Mouse (Mus musculus) kidney, embryonic 15.5 days (tissue): ENCODE measurements around the gene Oser1. TPM values are rescaled to one million over a fixed set of nuclear protein-coding genes. Genes with fewer than 3 reads are reported as not detected.
A peak's percentile ranks its signal among the peaks of the same experiment; 100 is the strongest.
"Not testable (repeated sequence)": the region's sequence is repeated elsewhere in the genome, so short reads cannot be mapped to it uniquely, and the experiment has no call there.

ENCODE experiments used
- ATAC-seq: fragments of 200-750 bp; cut with Nextera tagmentation; replicated peaks from 2 replicates; pipeline ENCODE4 v1.8.0; 2017; ENCODE audit warnings: moderate TSS enrichment; ENCODE audit not compliant: low FRiP score
- H3K27ac ChIP-seq: fragments of 300-500 bp; sonication (generic); 2 replicates; pipeline ENCODE4 v1.5.1; 2015; ENCODE audit warnings: mild to moderate bottlenecking, inconsistent platforms
- H3K27me3 ChIP-seq: fragments of 300-500 bp; sonication (generic); 2 replicates; pipeline ENCODE4 v1.6.1; 2015; ENCODE audit warnings: inconsistent platforms
- H3K36me3 ChIP-seq: fragments of 300-500 bp; sonication (generic); 2 replicates; pipeline ENCODE4 v1.6.1; 2015; ENCODE audit warnings: inconsistent platforms
- H3K4me1 ChIP-seq: fragments of 300-500 bp; sonication (generic); 2 replicates; pipeline ENCODE4 v1.6.1; 2015; ENCODE audit warnings: inconsistent platforms
- H3K4me2 ChIP-seq: fragments of 300-500 bp; sonication (generic); 2 replicates; pipeline ENCODE4 v1.6.1; 2015; ENCODE audit warnings: moderate library complexity, mild to moderate bottlenecking, inconsistent platforms
- H3K4me3 ChIP-seq: fragments of 300-500 bp; sonication (generic); replicated peaks from 2 replicates; pipeline ENCODE4 v1.5.1; 2015; ENCODE audit warnings: mild to moderate bottlenecking, inconsistent platforms
- H3K9ac ChIP-seq: fragments of 300-500 bp; sonication (generic); 2 replicates; pipeline ENCODE4 v1.6.1; 2015; ENCODE audit warnings: mild to moderate bottlenecking, inconsistent platforms
- H3K9me3 ChIP-seq: fragments of 300-500 bp; sonication (generic); replicated peaks from 2 replicates; pipeline ENCODE4 v1.6.1; 2016; ENCODE audit warnings: inconsistent platforms
- WGBS: fragments of 180-500 bp; shearing (Covaris S2); methylation state at CpG from one replicate; pipeline ENCODE4 v1.1.7; 2015; ENCODE audit warnings: mixed read lengths; 5-methylcytosine and 5-hydroxymethylcytosine counted together
- polyA plus RNA-seq: library from polyadenylated mRNA; unstranded; fragments of >200 nt; fragmentation: Nextera tagmentation; extraction: Ambion mirVana; gene quantifications from 2 replicates; pipeline ENCODE4 v1.2.1, GENCODE M21; 2015

The Oser1 gene
- polyA plus RNA-seq, 1 experiment from 2014 or later: 87.3 TPM

DNA sequence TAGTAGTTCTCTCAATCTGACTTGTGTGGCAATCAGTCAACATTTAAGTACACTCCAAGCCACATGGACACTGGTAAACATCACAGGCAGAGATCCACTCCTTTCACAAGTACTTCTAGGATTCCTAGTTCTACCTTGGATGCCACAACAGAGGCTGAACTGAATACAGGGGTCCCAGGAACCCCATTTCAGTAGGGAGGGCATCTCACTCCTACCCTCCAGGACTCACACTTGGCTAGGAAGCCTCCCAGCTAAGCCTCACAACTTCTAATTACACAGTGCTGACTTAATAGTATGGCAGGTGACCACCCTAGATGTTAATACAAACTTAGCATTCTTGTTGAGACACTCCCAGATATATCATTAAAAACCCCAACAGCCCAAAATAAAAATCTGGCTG lies 6.7 kb downstream of the Oser1 start:
- no peaks in the 10 kb centered on the region for H3K27me3 ChIP-seq
- H3K4me3 ChIP-seq: peak overlapping the region; percentile 98
- peak overlapping the region; percentile 93 for H3K9ac ChIP-seq
- H3K4me2 ChIP-seq: peak overlapping the region; percentile 77
- H3K36me3 ChIP-seq: peaks cover 29% of the 10 kb centered on the region
- no peak overlapping the region for H3K27ac ChIP-seq
- H3K4me1 ChIP-seq: peaks cover 23% of the 10 kb centered on the region
- no peak for ATAC-seq
- H3K9me3 ChIP-seq: no peaks in the 10 kb centered on the region

DNA sequence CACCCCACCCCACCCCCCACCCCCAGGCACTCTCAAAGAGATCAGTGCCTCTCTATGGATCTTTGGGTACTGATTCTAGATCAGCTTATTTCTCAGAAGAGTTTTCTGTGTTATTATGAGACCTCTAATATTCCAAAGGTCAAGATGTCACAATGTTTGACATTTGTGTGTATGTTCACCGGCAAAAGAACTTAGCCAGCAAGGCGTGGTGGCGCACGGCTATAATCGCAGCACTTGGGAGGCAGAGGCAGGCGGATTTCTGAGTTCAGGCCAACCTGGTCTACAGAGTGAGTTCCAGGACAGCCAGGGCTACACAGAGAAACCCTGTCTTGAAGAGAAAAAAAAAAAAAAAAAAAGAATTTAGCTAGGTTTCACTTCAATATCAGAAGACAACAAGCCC lies 7.5 kb downstream of the Oser1 start:
- 94% methylated on average over 6 of the region's 6 CpGs for WGBS
- H3K4me1 ChIP-seq: peaks cover 23% of the 10 kb centered on the region

DNA sequence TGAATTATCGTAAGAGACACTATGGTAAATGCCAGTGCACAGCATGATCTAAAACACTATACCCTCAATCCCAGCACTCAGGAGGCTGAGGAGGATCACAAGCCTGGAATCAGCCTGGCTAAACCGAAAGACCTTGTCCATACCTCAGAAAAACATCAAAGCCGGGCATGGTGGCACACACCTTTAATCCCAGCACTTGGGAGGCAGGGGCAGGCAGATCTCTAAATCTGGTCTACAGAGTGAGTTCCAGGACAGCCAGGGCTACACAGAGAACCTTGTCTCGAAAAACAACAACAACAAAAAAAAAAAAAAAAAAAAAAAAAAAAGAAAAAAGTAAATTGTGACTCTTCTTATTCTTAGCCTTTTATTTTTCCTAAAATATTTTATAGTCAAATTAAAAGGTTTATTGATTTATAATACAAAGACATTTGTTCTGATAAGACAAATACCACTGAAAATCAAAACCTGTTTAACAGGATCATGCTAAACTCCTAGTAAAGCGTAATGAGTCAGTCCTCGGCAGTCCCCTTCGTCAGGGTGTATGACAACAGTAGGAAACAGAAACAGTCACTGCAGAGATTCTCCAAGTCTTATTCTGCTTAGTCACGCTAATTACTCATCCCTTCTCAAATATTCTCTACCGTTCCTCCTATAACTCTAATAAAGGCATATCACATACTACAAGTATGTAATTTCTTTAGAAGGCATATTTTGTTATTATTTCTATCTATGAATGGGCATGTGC lies 11.5 kb downstream of the Oser1 start:
- ATAC-seq: no peak

More for the DNA sequence above, 7.5 kb downstream of the Oser1 start:
- ATAC-seq: no peak
- H3K9ac ChIP-seq: no peak overlapping the region
- no peak overlapping the region for H3K27ac ChIP-seq
- H3K36me3 ChIP-seq: peaks cover 30% of the 10 kb centered on the region
- H3K4me3 ChIP-seq: no peak overlapping the region
- H3K27me3 ChIP-seq: no peaks in the 10 kb centered on the region
- no peaks in the 10 kb centered on the region for H3K9me3 ChIP-seq
- H3K4me2 ChIP-seq: no peak overlapping the region

DNA sequence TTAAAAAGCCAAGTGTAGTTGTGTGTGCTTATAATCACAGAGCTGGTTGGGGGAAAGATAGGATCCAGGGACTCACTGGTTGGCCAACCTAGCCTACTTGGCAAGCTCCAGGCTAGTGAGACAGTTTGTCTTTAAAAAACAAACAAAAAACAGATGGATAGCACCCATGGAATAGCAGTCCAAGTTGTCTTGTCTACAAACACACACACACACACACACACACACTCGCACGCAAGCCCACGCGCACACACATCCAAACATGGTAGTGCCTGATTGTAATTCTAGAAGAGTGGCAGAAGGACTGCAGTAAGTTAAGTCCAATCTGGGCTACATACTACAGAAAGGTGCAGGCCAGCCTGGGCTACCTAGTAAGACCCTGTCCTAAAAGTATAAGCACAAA lies 12.1 kb downstream of the Oser1 start:
- H3K4me2 ChIP-seq: no peak overlapping the region
- H3K27ac ChIP-seq: no peak overlapping the region
- H3K27me3 ChIP-seq: no peaks in the 10 kb centered on the region
- peaks cover under 1% of the 10 kb centered on the region for H3K4me1 ChIP-seq
- H3K4me3 ChIP-seq: no peak overlapping the region
- H3K9me3 ChIP-seq: no peaks in the 10 kb centered on the region
- ATAC-seq: no peak
- peaks cover 74% of the 10 kb centered on the region for H3K36me3 ChIP-seq
- WGBS: 94% methylated on average over 4 of the region's 4 CpGs
- no peak overlapping the region for H3K9ac ChIP-seq

More for the DNA sequence above, 11.5 kb downstream of the Oser1 start:
- Histone ChIP-seq H3K9me3 (no peaks in the 10 kb centered on the region), H3K4me2 (no peak overlapping the region), H3K27me3 (no peaks in the 10 kb centered on the region), H3K36me3 (peaks cover 70% of the 10 kb centered on the region), H3K4me3 (no peak overlapping the region), H3K4me1 (peaks cover 7% of the 10 kb centered on the region), H3K9ac (no peak overlapping the region), H3K27ac (no peak overlapping the region)
- WGBS: 91% methylated on average over 9 of the region's 9 CpGs

- 82% methylated on average over 4 of the region's 4 CpGs for WGBS
- Histone ChIP-seq H3K9ac (no peak overlapping the region), H3K9me3 (no peaks in the 10 kb centered on the region), H3K27me3 (no peaks in the 10 kb centered on the region), H3K36me3 (peaks cover 80% of the 10 kb centered on the region), H3K4me1 (no peaks in the 10 kb centered on the region), H3K4me2 (no peak overlapping the region), H3K4me3 (no peak overlapping the region), H3K27ac (no peak overlapping the region)
- no peak for ATAC-seq
Measured at GRCm38 (mm10) chr2:163411840-163412239, 12.7 kb downstream of the Oser1 start.

DNA sequence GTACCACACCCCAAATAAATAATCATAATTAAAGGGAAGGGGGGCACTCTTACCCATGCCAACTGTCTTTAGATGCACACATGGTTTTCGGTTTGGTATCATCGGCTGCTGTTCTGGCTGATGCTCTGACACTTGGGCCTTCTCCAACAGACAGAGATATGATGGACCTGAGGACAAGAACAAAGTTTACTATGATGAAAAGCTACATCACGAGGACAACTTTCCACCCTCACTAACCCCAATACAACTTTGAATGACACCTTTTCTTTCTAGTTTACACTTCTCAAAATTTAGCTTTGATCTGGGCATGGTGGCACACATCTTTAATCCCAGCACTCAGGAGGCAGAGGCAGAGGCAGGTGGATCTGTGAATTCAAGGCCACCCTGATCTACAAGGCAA lies 13.2 kb downstream of the Oser1 start:
- not testable (repeated sequence) for H3K27me3 ChIP-seq, H3K4me2 ChIP-seq, H3K4me1 ChIP-seq, ATAC-seq, H3K27ac ChIP-seq, H3K9ac ChIP-seq, H3K4me3 ChIP-seq, H3K9me3 ChIP-seq
- H3K36me3 ChIP-seq: peaks cover 81% of the 10 kb centered on the region
- 96% methylated on average over 3 of the region's 3 CpGs for WGBS

DNA sequence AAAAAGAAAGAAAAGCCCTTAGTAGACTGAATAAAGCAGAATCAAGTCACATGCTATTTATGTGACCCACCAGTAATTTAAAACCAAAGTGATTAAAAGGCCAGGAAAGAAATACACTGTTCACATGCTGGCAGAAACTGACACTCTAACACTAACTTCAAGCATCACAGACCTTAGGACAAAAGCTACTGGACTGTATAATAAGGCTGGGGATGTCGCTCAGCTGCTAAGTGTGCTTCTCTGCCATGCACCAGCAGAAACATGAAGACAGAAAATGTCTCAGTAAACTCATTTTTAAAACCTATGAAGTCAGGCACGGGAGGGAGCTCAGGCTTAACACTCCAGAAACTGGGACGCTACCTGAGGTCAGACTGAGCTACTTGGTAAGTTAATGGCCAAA lies 14.3 kb downstream of the Oser1 start:
- 65% methylated on average over 3 of the region's 3 CpGs for WGBS
- no peaks in the 10 kb centered on the region for H3K4me1 ChIP-seq
- peaks cover 83% of the 10 kb centered on the region for H3K36me3 ChIP-seq
- H3K27me3 ChIP-seq: no peaks in the 10 kb centered on the region
- H3K27ac ChIP-seq: no peak overlapping the region
- H3K4me2 ChIP-seq: no peak overlapping the region
- H3K9me3 ChIP-seq: no peaks in the 10 kb centered on the region
- no peak overlapping the region for H3K4me3 ChIP-seq
- ATAC-seq: peak; percentile 56; the same call in 1 of the 2 replicates
- no peak overlapping the region for H3K9ac ChIP-seq

DNA sequence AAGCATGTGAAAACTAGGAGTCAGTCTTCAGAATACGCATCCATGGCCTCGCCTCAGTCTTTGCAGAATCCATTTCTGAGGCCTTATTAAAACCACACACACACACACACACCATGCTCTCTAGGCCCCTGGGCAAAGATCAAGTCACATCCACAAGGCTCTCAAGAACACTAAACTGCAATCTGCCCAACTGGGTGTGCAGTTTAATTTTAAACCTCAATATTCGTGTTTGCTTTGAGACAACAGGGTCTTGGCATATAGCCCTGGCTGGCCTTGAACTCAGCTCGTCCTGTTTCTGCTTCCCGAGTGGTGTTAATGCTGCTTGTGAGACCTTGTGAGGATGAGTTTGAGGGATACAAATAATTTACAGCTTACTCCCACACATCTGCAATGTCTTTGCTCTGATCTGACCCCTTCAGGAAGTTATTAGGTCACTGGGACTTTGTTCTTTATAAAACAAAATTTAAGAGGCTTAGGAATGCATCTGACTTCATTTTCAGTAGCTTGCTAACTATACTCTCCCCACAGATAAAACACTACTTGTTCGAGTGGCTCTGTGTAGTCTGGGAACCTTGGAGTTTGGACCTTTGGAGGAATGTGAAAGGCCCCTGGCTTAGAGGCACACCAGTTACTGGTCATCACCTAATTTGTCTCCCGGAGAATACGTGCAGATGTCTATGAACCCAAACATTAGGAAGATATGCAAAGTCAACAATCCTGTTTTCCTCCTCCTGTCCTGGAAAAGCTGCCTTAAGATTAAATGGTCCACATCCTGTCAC lies 20.3 kb downstream of the Oser1 start:
- Histone ChIP-seq H3K4me1 (0 out of 2 replicates have a peak, but pooled peaks cover 2% of the 10 kb centered on the region), H3K27me3 (no peaks in the 10 kb centered on the region), H3K4me2 (no peak overlapping the region), H3K9ac (no peak overlapping the region), H3K9me3 (no peaks in the 10 kb centered on the region), H3K36me3 (peaks cover 42% of the 10 kb centered on the region), H3K4me3 (no peak overlapping the region), H3K27ac (0 out of 2 replicates have a peak overlapping the region, but pooled peaks have one; percentile 18)
- 68% methylated on average over 8 of the region's 8 CpGs for WGBS
- ATAC-seq: no peak

DNA sequence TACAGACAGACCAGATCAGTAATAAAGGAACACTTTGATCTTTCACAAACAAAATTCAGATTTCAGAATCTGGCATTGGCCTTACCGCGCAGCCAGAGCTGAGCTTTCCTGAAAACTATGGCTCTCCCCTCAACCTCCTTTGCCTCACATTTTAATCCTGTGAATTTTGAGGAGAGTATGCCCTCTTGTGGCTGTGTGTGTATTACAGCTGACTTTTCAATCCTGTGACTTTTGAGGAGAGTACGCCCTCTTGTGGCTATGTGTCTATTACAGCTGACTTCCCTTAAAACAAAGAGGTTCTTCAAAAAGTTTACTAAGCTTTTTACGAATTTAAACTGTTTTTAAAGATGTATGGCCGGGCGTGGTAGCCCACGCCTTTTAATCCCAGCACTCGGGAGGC lies 23.3 kb downstream of the Oser1 start:
- no peak overlapping the region for H3K27ac ChIP-seq
- H3K9ac ChIP-seq: no peak overlapping the region
- 7% methylated on average over 8 of the region's 8 CpGs for WGBS
- H3K4me2 ChIP-seq: no peak overlapping the region
- ATAC-seq: no peak
- no peaks in the 10 kb centered on the region for H3K27me3 ChIP-seq
- no peaks in the 10 kb centered on the region for H3K9me3 ChIP-seq
- no peak overlapping the region for H3K4me3 ChIP-seq
- peaks cover 21% of the 10 kb centered on the region for H3K4me1 ChIP-seq
- peaks cover 19% of the 10 kb centered on the region for H3K36me3 ChIP-seq

GRCm38 (mm10) chr2:163399222-163399621 lies 25.3 kb downstream of the Oser1 start:
- H3K9ac ChIP-seq: no peak overlapping the region
- no peak overlapping the region for H3K4me3 ChIP-seq
- no peaks in the 10 kb centered on the region for H3K27me3 ChIP-seq
- H3K27ac ChIP-seq: no peak overlapping the region
- 75% methylated on average over 8 of the region's 8 CpGs for WGBS
- ATAC-seq: no peak
- no peak overlapping the region for H3K4me2 ChIP-seq
- no peaks in the 10 kb centered on the region for H3K9me3 ChIP-seq
- peaks cover 21% of the 10 kb centered on the region for H3K4me1 ChIP-seq
- H3K36me3 ChIP-seq: peaks cover 4% of the 10 kb centered on the region; the same call in 1 of the 2 replicates

- H3K27me3 ChIP-seq: no peaks in the 10 kb centered on the region
- H3K9ac ChIP-seq: no peak overlapping the region
- 71% methylated on average over 4 of the region's 4 CpGs for WGBS
- peaks cover 21% of the 10 kb centered on the region for H3K4me1 ChIP-seq
- no peak for ATAC-seq
- peak overlapping the region; percentile 72; the same call in 1 of the 2 replicates for H3K27ac ChIP-seq
- H3K4me3 ChIP-seq: no peak overlapping the region
- no peaks in the 10 kb centered on the region for H3K36me3 ChIP-seq
- H3K4me2 ChIP-seq: no peak overlapping the region
- no peaks in the 10 kb centered on the region for H3K9me3 ChIP-seq
Measured at GRCm38 (mm10) chr2:163398770-163399169, 25.7 kb downstream of the Oser1 start.

DNA sequence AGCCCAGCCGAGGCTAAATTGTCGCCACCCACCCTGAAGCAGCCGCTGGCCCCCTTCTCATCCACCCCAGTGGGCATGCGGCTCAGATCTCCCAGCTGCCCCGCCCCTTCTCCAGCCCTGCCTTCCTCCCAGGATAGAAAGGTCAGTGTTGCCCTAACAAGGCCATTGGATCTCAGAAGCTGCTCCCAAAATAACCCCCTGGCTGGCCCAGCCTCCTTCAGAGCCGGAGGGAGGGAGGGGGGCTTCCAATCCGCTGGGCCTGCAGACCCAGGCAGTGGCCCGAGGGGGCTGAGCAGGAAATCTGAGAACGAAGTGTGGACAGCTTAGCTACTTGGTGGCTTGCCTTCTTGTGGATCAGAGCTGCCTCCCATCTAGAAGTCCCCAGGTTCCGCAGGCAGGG lies 26.6 kb downstream of the Oser1 start, which contains the start of gene Jph2:
Gene Jph2, minus strand, starts transcription at position 89 of the 400 bp plus-strand sequence.
- H3K4me1 ChIP-seq: peaks cover 21% of the 10 kb centered on the region
- H3K9me3 ChIP-seq: no peaks in the 10 kb centered on the region
- H3K36me3 ChIP-seq: no peaks in the 10 kb centered on the region
- H3K27ac ChIP-seq: peak within 1 kb of the TSS; percentile 72
- H3K27me3 ChIP-seq: no peaks in the 10 kb centered on the region
- H3K9ac ChIP-seq: peak within 1 kb of the TSS; percentile 35; the same call in 1 of the 2 replicates
- peak within 1 kb of the TSS; percentile 62 for H3K4me2 ChIP-seq
- whole genome bisulfite sequencing: 3% methylated on average over 10 of the region's 10 CpGs
- peak within 1 kb of the TSS; percentile 41 for H3K4me3 ChIP-seq
- ATAC-seq: peak; percentile 84
